Mouse (Mus musculus) T-helper 1 cell (primary cell): Measurements from ENCODE around the gene Tdp1.

Experiments
- in situ Hi-C: fragments of 300-600 bp; cut with MboI, MseI; formaldehyde crosslinking; loops from one replicate; pipeline ENCODE4 v1.15.1; 2025; ENCODE audit warnings: high pct_unique_total_duplicates

Gene Tdp1

DNA sequence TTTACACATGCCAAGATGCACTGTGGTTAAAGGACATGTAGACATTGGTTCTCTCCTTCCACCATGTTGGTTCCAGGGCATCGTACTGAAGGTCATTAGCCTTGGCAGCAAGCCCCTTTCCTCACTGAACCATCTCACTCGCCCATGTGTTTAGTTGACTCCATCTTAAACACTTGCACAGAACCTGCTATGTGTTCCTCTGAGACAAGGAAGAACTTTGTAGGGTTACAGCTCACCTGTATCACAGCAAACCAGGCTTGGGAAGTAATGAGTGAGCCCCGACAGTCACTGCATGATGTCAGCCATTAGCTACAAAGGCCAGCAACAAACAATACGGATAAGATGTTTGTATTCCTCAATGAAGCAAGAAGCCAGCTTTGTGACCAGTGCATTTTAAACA, 13.5 kb downstream of the Tdp1 start:
- in situ Hi-C loops, result no loop called here

DNA sequence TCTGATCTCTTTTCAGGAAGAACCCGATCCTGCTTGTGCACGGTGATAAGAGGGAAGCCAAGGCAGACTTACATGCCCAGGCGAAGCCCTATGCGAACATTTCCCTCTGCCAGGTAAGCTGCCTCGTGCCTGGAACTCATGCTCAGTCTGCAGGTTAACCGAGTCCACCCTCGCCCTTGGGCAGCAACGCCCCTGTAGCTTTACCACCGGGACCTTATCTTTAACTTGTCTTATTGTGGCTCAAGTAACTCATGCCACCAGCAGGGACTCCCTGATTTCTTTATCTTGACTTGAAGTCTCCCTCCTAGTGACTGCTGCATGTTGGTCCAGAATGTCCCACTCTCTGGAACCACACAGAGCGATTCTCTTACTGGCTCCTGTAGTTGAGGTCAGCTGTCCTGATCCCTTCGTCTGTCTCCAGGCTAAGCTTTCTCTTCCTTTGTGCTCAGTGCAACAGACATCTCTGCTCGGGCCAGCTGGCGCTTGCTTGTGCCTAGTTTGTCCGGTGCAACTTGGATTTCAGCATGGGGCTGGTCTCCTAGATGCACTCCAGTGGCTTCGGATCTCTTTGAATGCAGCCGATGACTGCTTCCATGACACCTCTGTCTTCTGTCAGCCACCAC, 14.0 kb downstream of the Tdp1 start:
- in situ Hi-C loops, result no loop called here

DNA sequence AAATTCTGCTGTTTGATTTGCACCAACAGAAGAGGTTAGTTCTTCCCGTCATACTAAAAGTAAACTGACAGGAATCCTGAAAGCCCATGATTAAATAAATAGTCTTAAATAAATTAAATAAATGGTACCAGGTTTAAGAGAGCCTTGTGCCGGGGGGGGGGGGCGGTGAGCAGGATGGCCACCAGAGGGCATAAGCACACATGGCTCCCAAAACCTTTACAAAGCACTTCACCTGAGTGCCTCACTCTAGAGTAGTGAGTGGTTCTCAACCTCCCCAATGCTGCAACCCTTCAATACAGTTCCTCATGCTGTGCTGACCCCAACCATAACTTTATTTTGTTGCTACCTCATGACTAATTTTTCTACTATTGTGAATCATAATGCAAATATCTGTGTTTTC, 15.7 kb downstream of the Tdp1 start:
- in situ Hi-C loops, result no loop called here

DNA sequence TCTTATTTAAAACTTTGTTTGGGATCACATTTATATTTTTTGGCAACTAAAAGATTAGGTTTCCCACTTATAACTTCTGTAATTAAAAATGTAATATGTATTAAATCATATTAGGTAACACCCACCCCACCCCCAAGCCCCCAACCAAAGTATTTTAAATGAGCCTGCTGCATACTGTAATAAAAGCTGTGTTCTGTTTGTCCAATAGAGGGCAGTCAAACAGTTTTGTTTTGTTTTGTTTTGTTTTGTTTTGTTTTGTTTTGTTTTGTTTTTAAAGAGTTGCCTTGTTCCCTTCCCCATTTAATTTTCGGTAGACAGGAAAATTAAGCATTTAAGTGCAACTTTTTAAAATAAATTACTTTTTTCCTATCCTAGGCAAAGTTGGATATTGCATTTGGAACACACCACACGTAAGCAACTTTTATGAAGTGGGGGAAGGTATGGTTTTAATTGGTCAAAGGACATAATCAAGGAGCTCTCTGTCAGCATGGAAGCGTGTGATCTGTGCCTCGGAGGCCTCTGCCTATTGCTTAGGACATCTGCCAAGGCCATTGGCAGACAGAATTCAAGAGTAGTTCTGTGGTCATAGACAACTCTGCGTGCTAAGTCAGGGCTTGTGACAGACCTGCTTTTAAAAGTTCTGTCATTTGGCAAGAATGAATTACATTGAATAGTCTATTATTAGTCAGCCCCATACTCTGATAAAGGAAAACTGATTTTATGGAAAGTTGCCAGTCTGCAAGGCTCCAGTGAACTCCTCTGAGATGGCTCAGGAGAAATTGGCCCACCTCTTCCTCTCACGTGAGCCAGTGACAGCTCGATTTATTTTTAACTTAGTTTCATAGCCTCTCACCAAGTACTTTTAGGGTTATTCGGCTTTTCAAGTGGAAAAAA, 17.9 kb downstream of the Tdp1 start:
- in situ Hi-C loops, result no loop called here

DNA sequence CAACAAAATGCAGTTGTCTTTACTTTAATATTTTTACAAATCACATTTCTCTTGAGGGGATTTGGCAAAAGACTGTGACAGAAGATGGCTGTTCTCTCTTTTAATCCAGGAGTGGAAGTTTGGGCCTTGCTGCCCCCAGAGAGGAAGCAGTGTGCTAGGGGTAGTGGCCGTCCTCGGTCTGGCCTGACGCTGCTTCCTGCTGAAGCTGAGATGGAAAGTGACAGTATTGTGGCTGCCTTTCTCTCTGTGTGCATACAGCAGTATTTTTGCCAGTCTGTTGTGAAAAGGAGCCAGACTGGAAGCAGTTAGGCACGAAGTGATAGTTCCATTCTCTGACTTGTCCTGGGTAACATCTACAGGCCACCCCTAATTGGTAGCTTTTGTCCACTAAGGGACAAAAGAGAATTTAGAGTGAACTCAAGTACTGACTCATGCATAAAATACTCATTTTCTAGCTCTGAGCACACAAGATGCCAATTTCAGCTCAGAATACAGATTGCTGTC, 18.6 kb downstream of the Tdp1 start:
- in situ Hi-C loops, result no loop called here

DNA sequence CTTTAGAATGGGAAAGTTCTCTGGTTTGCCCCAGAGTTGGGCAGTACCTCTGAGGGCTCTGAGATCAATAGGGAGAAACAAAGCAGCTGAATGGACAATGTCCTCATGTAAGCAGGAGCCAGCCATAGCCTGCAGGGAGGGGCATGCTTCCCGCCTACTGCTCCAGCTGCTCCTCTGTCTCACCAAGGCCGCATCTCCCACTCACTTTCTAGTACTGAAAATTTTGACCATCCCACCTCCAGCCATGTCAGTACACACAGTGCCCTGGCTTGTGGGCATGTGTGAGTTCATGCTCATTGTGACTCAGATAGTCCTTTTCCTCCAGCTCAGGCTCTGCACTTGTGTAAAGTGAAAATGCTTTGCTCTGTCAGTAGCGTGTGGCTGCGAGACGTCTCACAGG, 20.2 kb downstream of the Tdp1 start:
- in situ Hi-C loops, result no loop called here

DNA sequence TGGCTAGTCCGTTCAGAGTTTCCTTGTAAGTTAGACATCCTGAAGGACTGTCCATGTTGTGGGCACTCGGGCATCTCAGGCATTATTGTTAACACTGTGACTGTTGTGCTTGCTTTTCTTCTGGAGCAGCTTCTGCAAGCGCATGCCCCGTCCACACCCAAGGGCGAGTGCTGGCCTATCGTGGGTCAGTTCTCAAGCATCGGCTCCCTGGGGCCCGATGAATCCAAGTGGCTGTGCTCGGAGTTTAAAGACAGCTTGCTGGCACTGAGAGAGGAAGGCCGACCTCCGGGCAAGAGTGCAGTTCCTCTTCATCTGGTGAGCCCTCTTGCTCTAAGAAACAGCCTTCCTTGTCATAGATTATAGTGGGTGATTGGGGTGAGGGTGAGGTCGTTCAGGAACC, 27.1 kb downstream of the Tdp1 start:
- in situ Hi-C loops, result no loop called here

DNA sequence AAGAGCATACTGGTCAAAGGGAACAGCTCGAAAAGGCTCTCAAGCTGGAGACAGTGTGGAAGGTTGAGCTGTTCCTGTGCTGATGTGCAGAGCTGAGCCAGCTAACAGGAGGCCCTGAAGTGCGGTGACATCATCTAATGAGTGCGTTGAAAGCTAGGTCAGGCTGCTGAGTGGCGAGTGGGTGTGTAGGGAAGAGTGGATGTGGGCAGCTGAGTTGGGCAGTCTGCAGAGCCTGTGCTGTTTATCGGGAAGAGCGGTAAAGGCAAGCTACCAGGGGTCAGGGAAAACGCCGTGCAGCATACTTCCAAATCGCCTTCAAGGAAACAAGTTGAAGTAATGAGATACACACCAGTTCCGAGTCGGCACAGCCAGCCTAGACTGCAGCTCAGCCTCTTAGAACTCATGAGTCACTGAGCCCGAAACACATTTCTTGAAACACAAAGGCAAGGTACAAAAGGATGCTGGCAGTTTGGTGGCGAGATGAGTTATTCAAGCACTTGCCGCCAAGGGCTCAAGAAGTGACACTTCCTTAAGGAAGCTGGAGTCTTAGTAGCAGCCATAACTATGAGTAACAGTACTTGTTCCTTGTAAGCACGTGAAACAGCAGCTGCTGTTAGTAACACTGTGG, 33.6 kb downstream of the Tdp1 start:
- in situ Hi-C loops, result no loop called here

DNA sequence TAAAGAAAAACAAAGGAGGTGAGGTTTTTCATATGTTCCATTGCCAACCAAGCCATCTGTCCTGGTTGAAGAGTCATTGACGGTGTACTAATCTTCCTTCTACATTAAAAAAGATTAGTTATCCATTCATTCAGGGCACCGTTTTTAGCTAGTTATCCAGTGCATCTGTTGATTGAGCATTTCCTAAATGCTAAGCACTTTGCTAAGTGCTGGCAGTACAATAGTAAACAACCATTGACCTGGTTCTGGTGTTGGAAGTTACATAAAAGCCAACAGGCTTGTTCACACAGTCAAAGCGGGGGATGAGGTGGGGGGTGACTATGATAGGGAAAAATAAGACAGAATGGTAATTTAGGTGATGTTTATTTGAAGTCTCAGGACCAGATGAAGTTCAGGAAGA, 35.3 kb downstream of the Tdp1 start:
- in situ Hi-C loops, result no loop called here

DNA sequence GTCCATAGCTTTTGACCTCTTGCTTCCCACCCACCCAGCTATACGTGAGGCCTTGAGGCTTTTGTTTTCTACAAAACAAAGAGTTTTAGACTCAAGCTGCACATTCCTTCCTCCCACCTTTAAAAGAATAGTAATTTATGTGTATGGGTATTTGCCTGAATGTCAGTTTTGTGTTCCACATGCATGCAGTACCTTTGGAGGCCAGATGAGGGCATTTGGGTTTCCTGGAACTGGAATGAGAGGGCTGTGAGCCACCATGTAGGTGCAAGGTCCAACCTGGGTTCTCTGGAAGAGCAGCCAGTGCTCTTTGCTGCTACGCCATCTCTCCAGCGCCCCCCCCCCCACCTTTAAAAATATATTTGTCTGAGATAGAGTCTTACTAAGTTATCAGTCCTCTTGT, 36.7 kb downstream of the Tdp1 start:
- in situ Hi-C loops, result no loop called here

DNA sequence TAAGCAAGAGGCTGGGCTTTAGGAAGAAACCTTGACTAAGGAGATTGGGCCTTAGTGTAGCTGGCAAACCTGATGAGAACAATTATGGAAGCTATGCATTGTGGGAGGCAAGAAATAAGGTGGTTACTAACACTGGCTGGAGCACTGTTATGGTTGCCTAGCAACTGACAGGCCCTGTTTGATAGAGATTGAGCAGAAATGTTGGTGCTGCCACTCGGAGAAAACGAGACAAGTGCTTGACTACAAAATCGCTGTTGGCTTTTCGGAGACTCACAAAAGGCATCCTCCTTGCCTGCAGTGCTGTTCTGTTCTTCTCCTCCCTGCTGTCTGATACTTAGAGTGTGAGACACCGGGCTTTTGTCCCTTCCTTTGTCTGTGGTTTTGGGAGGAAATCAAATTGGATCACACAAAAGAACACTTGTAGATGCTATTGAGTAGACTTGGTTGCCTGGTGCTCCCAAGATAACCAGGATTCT, 38.9 kb downstream of the Tdp1 start:
- in situ Hi-C loops, result no loop called here

DNA sequence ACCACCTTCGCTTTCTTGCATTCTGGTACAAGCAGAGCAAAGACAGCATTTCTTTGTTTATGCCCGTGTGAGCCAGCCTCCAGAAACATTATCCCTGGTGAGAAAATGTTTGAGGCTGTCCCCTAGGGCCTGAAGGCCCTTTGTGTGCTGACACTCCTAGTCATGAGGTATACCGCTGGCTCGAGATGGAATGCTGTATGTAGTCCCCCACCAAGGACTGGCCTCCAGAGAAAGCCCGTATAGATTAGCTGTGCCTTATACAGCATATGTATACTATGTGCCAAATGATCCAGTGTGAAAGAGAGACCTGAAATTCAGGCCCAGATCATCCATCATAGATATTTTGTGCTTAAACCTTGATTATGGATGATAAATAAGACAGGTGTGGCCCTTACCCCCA, 39.4 kb downstream of the Tdp1 start:
- in situ Hi-C loops, result no loop called here

DNA sequence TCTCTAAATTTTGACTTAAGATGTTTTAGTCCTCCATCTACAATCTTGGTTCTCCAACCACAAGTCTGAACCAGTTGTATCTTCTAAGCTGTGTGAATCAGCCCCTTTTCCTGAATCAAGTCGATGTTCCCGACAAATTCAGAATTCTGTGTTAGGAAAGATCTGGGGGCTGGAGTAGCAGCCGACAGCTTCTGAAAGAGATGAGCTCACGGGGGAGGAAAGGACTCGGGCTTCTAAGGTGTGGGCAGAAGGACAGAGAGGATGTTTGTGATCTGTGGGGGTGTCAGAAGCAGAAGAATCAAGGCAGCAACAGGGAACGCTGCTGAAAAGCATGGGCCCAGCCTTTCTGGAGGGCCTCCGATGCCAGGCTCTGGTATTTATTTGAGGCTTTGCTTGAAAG, 44.0 kb downstream of the Tdp1 start:
- in situ Hi-C loops, result no loop called here

DNA sequence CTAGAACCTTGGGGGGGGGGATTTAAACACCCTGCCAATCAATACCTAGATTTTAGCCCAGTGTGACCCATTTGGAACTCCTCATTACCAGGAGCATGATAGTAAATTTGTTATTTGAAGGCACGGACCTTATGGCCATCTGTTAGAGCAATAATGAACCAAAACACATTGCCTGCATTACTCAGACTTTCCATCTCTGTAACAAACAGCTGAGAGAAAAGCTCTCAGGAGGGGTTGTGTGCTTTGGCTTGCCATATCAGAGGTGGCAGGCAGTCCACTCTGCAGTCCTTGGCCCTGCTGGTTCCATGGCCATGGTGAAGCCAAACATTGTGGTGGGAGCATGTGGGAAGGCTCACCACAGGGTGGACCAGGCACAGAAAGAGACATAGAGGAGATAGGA, 44.8 kb downstream of the Tdp1 start:
- in situ Hi-C loops, result no loop called here

DNA sequence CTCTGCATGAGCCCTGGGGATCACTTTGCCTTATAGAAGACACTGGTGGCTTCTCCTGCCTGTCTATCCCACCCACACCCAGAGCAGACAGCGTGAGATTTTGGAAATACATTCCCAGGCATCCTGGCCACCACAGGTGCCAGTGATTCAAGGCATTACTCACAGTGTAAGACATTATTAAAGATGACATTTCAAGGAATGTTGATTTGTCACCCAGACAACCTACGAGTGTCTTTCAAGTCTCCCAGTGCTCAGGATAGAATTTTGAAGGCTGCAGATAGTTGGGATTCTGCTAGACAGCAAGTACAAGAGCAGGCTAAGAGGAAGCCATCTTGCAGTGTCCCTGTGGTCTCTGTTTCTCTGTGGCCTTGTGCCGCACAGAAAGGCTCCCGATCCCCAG, 47.9 kb downstream of the Tdp1 start:
- in situ Hi-C loops, result no loop called here

DNA sequence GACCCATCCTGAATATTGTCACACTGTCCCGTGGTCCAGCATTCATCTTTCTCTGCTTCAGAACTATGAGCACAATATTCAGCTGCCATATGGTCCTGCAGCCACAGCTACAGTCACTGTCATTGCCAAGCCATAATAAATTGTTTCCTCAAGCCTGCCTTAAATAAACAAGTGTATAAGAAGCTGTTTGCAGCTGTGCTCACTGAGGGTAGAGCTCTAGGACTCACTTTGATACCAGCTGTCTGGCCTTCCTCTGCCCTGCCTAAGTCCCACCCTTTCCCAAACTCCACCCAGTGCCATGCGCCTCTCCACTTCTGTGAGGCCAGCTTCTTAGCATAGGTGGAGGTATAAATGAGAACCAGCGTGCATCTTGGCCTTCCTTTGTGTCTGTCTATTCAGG, 49.3 kb downstream of the Tdp1 start:
- in situ Hi-C loops, result no loop called here

DNA sequence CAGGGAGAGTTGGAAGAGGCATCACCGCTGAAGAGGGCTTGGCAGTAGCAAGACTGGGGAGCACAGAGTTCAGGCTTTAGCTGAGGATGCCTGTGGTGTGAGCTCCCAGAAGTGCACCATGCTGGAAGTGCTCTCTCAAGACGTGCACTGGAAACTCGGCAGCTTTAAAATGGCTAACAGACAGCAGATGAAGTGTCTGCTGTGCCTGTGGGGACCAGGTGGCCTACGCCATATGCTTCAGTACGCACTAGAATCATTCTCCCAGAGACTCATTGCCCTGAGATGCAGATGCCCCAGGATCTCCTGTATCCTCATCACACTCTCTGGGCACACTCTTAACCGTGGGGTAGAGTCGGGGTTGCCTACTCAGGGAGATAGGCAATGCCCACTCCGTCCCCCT, 51.1 kb downstream of the Tdp1 start:
- in situ Hi-C loops, result no loop called here

DNA sequence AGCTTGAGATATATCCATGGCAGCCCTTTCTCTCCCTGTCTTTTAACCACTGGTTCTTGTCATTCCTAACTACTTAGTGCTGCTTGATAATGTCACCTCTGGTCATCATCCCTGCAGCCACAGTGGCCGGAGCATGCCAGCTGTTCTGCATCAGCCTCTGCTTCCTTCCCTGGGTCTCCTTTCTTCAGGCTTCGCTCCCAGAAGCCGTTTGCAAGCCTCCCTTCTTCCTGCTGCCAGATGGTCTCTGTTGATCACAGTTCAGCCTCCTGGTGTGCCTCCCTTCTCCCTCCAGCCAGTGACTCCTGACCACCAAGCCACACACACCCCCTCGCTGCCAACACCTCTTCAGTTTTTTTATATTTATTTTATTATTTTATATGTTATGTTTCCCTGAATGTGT, 54.2 kb downstream of the Tdp1 start:
- in situ Hi-C loops, result no loop called here

DNA sequence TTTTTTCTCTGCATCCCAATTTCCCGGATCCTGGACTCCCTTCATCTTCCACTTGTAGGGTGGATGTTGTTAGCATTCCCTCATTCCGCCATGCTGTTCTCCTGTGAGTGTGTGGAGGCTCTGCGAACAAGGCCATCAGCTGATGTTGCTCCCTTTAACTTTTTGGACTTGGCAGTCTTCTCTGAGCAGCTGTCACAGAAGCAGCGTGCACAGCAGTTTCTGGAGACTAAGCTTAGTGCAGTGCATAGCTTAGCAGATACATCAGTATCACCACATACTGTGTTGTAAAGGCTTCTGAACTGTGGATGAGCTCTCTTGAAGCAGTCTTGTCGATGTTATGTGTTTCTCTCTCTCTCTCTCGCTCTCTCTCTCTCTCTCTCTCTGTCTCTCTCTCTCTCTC, 54.9 kb downstream of the Tdp1 start:
- in situ Hi-C loops, result no loop called here

DNA sequence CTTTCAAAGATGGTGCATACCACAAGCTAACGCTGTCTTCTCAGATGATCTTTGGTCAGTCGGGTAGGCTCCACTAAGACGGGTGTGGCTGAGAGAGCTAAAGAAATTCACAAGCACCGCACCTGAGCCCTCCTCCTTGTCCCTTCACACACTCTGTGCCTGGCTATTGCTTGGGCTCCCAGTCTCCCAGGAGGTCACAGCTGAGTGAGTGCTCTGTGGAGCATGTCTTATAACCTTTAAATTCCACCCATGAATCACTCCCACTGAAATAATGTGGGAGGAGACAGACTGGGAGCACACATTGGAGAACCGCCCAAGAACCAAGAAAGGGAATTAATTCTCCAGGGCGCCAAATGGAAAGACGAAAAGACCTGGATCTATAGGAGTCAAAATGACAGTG, 56.4 kb downstream of the Tdp1 start:
- in situ Hi-C loops, result no loop called here

DNA sequence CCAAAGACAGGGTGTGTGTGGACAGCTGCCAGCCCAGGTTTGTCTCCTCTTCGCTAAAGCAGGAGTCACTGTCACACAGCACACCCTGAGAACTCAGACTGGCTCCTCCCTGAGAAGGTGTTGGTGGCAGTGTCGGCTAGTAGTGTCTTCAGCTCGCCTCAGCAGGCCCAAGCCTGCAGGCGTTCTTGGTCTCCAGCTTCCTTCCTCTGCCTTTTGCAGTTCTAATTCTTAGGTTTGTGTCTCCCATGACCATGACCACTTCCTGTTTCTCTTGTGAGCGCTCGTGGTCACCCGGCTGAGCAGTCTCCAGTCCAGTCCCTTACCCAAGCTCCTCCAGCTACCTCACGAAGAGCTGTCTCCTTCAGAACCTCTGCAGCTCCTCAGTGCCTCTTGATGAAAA, 58.1 kb downstream of the Tdp1 start:
- in situ Hi-C loops, result no loop called here

DNA sequence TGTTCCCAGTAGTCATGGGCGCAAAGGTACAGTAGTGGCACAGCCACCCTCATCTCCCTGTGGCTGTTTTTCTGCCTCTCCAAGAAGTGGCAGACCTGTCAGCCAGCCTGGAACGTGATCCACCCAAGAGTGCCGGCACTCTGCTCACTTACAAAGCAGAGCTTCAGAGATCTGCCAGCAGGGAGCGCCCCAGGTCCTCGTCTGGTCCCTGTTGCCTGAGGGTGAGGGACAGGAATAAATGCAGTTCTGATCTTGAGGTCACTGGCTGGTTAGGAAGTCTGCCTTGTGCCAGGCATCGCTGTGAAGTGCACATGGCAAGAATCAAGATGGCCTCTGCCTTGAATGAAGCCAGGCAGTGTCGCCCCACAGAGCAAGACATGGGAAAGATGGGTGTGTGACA, 68.6 kb downstream of the Tdp1 start:
- in situ Hi-C loops, result no loop called here

DNA sequence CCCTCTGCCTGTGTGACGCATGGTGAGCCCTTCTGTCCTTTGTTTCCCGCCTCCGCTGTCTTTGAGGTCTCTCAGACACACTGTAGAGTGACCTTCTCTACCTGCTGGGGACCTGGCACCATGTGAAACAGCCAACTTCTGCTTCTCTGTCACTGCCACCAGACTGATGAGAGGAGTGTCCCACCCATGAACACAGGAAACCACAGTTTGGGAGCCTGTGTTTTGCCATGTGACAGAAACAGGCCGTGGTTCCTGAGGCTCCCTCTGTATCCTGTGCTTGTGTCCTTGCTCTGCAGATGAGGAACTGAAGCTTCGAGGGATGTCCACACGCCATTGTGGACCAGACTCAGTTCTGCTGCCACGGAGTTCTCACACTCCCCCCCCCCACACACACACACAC, 72.1 kb downstream of the Tdp1 start:
- in situ Hi-C loops, result no loop called here
